9 mouse cellular contexts compared by ENCODE assay signal in the genomic region with DNA sequence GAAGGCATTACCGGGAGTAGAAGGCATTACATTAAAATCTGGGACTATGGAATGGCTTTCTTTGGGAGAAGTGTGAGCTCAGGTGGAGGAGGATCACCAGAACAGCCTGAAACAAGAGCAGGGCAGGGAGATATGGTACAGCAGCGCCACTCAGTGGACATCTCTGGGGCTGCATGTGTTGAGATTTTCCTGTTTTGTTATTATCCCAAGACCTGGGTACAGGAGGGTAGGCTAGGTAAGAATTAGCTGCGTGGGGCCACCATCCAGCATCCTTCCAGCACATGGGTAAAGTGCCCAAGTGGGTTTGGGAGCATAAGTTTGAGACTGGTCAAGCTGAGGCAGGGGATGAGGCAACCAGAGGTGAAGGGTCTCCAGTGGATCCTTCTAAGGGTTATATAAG. TPM values are rescaled to one million over a fixed set of nuclear protein-coding genes. Genes with fewer than 3 reads are reported as not detected.
DNase-seq lines count a peak whose midpoint lies in the region; ATAC-seq and TF ChIP-seq lines count a peak whose summit lies in the region.
"Had no signal": no experiment of that assay in that cellular context is flagged by ENCODE, and none has a peak within 500 bp of the region (broad histone marks: within the 10 kb centered on the region; RNA-seq: fewer than 3 reads in every experiment).

No protein-coding gene starts in this region.

- no peak overlapping the region for H3K27ac ChIP-seq in liver, adult 2 months (replicated peaks; ENCODE audit: insufficient read depth, low read depth, low read length)
- no peak overlapping the region for H3K27ac ChIP-seq in olfactory bulb, adult 2 months (ENCODE audit: insufficient read depth, low read depth, low read length)
- H3K27ac ChIP-seq: embryonic facial prominence, embryonic 12.5 days had no signal

- TF ChIP-seq POLR2A in liver, adult 2 months (IDR thresholded peaks at IDR 0.05; ENCODE audit: extremely low read depth, insufficient read depth, low read length), result no peak
- TF ChIP-seq POLR2A in olfactory bulb, adult 2 months (IDR thresholded peaks at IDR 0.05; ENCODE audit: insufficient read depth, low read depth, low read length), result no peak

- no peaks in the 10 kb centered on the region for H3K4me1 ChIP-seq in liver, adult 2 months (ENCODE audit: control insufficient read depth, insufficient read depth, low read length)
- H3K4me1 ChIP-seq in olfactory bulb, adult 2 months (ENCODE audit: control insufficient read depth, insufficient read depth, low read length), result 0 out of 2 replicates have a peak, but pooled peaks cover 3% of the 10 kb centered on the region
- H3K4me1 ChIP-seq: embryonic facial prominence, embryonic 12.5 days had no signal

- ATAC-seq in granulocyte monocyte progenitor cell, adult 5-6 weeks (replicated peaks; ENCODE audit: poor library complexity, severe bottlenecking), result peak; percentile 92

- no peaks in the 10 kb centered on the region for H3K27me3 ChIP-seq in liver, adult 2 months (ENCODE audit: control insufficient read depth, insufficient read depth, low read length)
- H3K27me3 ChIP-seq: embryonic facial prominence, embryonic 12.5 days had no signal

- no peak overlapping the region for H3K4me3 ChIP-seq in liver, adult 2 months (ENCODE audit: insufficient read depth, low read depth, low read length)
- no peak overlapping the region for H3K4me3 ChIP-seq in olfactory bulb, adult 2 months (ENCODE audit: insufficient read depth, low read depth, low read length)
- H3K4me3 ChIP-seq: embryonic facial prominence, embryonic 12.5 days had no signal

- DNase-seq in 3134 (ENCODE audit: extremely low read depth, insufficient read length, low spot score), result peak; percentile 14
- DNase-seq in WW6 (ENCODE audit: low read depth, low spot score), result peak; percentile 59
- peak; percentile 65 to 83 for DNase-seq in cerebellum, postnatal 4 days (ENCODE audit: low spot score in 2 of 2)
- DNase-seq in kidney, postnatal 25 days, result peak; percentile 43 to 53
- peak; percentile 47 for DNase-seq in liver, adult 2 months (ENCODE audit: extremely low read depth, low read depth, low spot score)
- peak; percentile 29 for DNase-seq in urinary bladder, postnatal 25 days (ENCODE audit: low spot score)

- no peaks in the 10 kb centered on the region for H3K79me2 ChIP-seq in liver, adult 2 months (ENCODE audit: control insufficient read depth, insufficient read depth, low read length)

- peak; percentile 88 for TF ChIP-seq CTCF in liver, adult 2 months (IDR thresholded peaks at IDR 0.05; ENCODE audit: low read depth, low read length)
- TF ChIP-seq CTCF in olfactory bulb, adult 2 months (IDR thresholded peaks at IDR 0.05; ENCODE audit: insufficient read depth, low read depth, low read length), result peak; percentile 44

- H3K36me3 ChIP-seq in liver, adult 2 months (ENCODE audit: control insufficient read depth, insufficient read depth, low read length), result no peaks in the 10 kb centered on the region
- H3K36me3 ChIP-seq: embryonic facial prominence, embryonic 12.5 days had no signal

- 2% methylated on average over 3 of the region's 3 CpGs for WGBS in liver, adult 2 months
- WGBS in olfactory bulb, adult 2 months, result under 1% methylated on average over 3 of the region's 3 CpGs

- no peak overlapping the region for H3K9ac ChIP-seq in liver, adult 2 months (ENCODE audit: low read depth, low read length)
- H3K9ac ChIP-seq: embryonic facial prominence, embryonic 12.5 days had no signal

RNA-seq across cellular contexts. Expression of a gene that starts 59.4 kb away (rescaled TPM):
- total RNA-seq in granulocyte monocyte progenitor cell, adult 5-6 weeks (2014; fragmentation: Nextera tagmentation), result not detected in 2 replicates
- not detected in 2 replicates for total RNA-seq in granulocyte monocyte progenitor cell, adult 5-6 weeks (2017)
- total RNA-seq in liver, adult 2 months (2014; rRNA removed), result under 0.01 TPM in 1 of 2 replicates, not detected in the other
- not detected in 2 replicates for polyA plus RNA-seq in liver, adult 2 months (2012; rRNA removed)
- not detected in 2 replicates for polyA plus RNA-seq in olfactory bulb, adult 2 months (2012; ENCODE audit: insufficient read depth, insufficient read length, low replicate concordance, missing spikeins)

Comparison
In these comparisons a context has a peak if more than half of its experiments do, and no peak if none do; other contexts are left out.
1. DNase-seq: peak in every context shown above with its lines; median percentile 74 in cerebellum, postnatal 4 days; 59 in WW6; 48 in kidney, postnatal 25 days; 47 in liver, adult 2 months; 29 in urinary bladder, postnatal 25 days; 14 in 3134.